Mouse (Mus musculus): ENCODE data around the gene Asf1b. TPM values are rescaled to one million over a fixed set of nuclear protein-coding genes. Genes with fewer than 3 reads are reported as not detected.

Gene Asf1b
- total and polyA plus RNA-seq, 3 experiments: 62.2 to 101 (median 71.1) TPM

GRCm38 (mm10) chr8:83999825-84000224, 44.5 kb downstream of the Asf1b start:
- Histone ChIP-seq H3K9ac (ENCODE audit: insufficient read depth, low read depth) (no peak overlapping the region), H3K27me3 (replicated peaks) (no peaks in the 10 kb centered on the region), H3K27ac (ENCODE audit: insufficient read depth, low read depth) (no peak overlapping the region), H3K4me1 (ENCODE audit: control insufficient read depth in 1 of 2, insufficient read depth in 2 of 2) (peaks cover 18 to 37% of the 10 kb centered on the region in 2 experiments), H3K4me3 (replicated peaks in 1 of 3; ENCODE audit: low read depth in 2 of 3, low read length in 2 of 3, poor library complexity in 1 of 3) (no peak overlapping the region), H3K79me2 (replicated peaks; ENCODE audit: control insufficient read depth, extremely low read depth, insufficient read depth, poor library complexity, severe bottlenecking) (peaks cover 3% of the 10 kb centered on the region; the same call in 1 of the 2 replicates), H3K36me3 (replicated peaks in 1 of 2; ENCODE audit: control insufficient read depth in 1 of 2, insufficient read depth in 1 of 2, low read length in 1 of 2) (peaks cover 14 to 44% of the 10 kb centered on the region in 2 experiments), H3K4me2 (ENCODE audit: insufficient read depth, low read depth, poor library complexity, severe bottlenecking) (no peak overlapping the region), H3K9me3 (replicated peaks; ENCODE audit: low read length) (no peaks in the 10 kb centered on the region)
- in situ Hi-C loops (cut with MboI; ENCODE audit: low pct_ligation_motif_present, low pct_unique_long_range_greater_than_20kb, low sequenced_read_pairs) (no loop called here), dilution Hi-C loops (cut with MboI; ENCODE audit: extremely low pct_ligation_motif_present, extremely low pct_unique_long_range_greater_than_20kb, low sequenced_read_pairs) (no loop called here)
- TF ChIP-seq EP300 (IDR thresholded peaks at IDR 0.05; ENCODE audit: low read length): no peak
- no peak for TF ChIP-seq CTCF (conservative IDR thresholded peaks at IDR 0.05 in 1 of 2, IDR thresholded peaks at IDR 0.05 in 1 of 2; ENCODE audit: low read depth in 2 of 2, low read length in 2 of 2)
- no peak for TF ChIP-seq ZC3H11A (IDR thresholded peaks at IDR 0.05; ENCODE audit: low read depth, low read length)
- TF ChIP-seq HCFC1 (IDR thresholded peaks at IDR 0.05; ENCODE audit: low read depth, low read length): no peak
- no peak for TF ChIP-seq MXI1 (IDR thresholded peaks at IDR 0.05; ENCODE audit: low read depth, low read length)
- no peak for TF ChIP-seq USF2 (conservative IDR thresholded peaks at IDR 0.05; ENCODE audit: low read depth, low read length)
- no peak for TF ChIP-seq SIN3A (IDR thresholded peaks at IDR 0.05; ENCODE audit: low read length)
- TF ChIP-seq ZNF384 (IDR thresholded peaks at IDR 0.05; ENCODE audit: low read depth, low read length): no peak
- TF ChIP-seq CHD2 (IDR thresholded peaks at IDR 0.05; ENCODE audit: low read length): no peak
- TF ChIP-seq USF1 (IDR thresholded peaks at IDR 0.05; ENCODE audit: low read depth, low read length): no peak
- TF ChIP-seq KAT2A (IDR thresholded peaks at IDR 0.05; ENCODE audit: insufficient replicate concordance, low read length): no peak
- no peak for TF ChIP-seq BHLHE40 (IDR thresholded peaks at IDR 0.05; ENCODE audit: low read depth, low read length)
- TF ChIP-seq RAD21 (IDR thresholded peaks at IDR 0.05; ENCODE audit: low read depth, low read length): no peak
- TF ChIP-seq JUN (IDR thresholded peaks at IDR 0.05; ENCODE audit: insufficient read depth, low read depth, low read length): no peak
- no peak for TF ChIP-seq NELFE (IDR thresholded peaks at IDR 0.05; ENCODE audit: low read depth, low read length)
- TF ChIP-seq E2F4 (IDR thresholded peaks at IDR 0.05; ENCODE audit: insufficient replicate concordance, low read depth, low read length): no peak
- no peak for TF ChIP-seq ELF1 (IDR thresholded peaks at IDR 0.05; ENCODE audit: low read depth, low read length)
- TF ChIP-seq MAX (IDR thresholded peaks at IDR 0.05; ENCODE audit: low read length): no peak
- no peak for TF ChIP-seq TBP (conservative IDR thresholded peaks at IDR 0.05; ENCODE audit: low read depth, low read length)
- no peak for TF ChIP-seq CHD1 (IDR thresholded peaks at IDR 0.05; ENCODE audit: low read depth, low read length)
- DNase-seq (ENCODE audit: extremely low read depth): no peak

DNA sequence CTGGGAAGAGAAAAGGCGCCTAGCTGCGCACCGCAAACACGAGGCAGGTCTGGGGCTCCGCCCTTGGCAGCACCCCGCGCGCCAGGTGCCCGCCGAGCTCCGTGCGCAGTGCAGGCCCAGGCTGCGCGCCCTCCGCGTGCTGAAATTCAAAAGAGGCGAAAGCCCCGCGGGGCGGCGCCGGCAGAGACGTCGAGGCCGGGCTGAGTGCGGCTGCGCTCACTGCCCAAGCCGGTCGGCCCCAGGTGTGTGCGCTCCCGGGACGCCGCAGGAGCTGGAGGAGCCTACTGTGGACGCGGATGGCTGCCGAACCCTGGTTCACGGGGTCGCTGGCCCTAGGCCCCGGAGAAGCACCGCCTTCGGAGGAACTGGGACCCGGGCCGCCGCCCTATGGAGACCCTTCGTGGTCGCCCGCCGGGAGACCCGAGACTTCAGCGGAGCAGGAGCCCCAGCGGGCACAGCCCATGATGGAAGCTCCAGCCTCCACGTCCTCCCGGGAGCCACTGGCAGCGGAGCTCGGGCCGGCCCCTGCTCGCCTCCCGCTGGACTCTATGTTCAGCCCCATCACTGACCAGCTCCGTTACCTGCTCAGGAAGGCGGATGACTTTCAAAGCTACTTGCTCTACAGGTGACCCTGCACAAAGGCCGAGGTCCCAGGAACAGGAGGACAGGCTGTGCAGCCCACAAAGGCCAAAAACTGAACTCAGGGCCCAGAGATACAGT, 46.1 kb downstream of the Asf1b start, which contains the start of gene 1700067K01Rik:
1700067K01Rik (plus strand) TSS at position 222 of the 720 bp plus-strand sequence.
- Histone ChIP-seq H3K27ac (ENCODE audit: insufficient read depth, low read depth) (no peak within 1 kb of the TSS), H3K27me3 (replicated peaks) (no peaks in the 10 kb centered on the region), H3K9ac (ENCODE audit: insufficient read depth, low read depth) (no peak within 1 kb of the TSS), H3K36me3 (replicated peaks in 1 of 2; ENCODE audit: control insufficient read depth in 1 of 2, insufficient read depth in 1 of 2, low read length in 1 of 2) (peaks cover 14 to 43% of the 10 kb centered on the region in 2 experiments), H3K4me2 (ENCODE audit: insufficient read depth, low read depth, poor library complexity, severe bottlenecking) (no peak within 1 kb of the TSS), H3K4me3 (replicated peaks in 1 of 3; ENCODE audit: low read depth in 2 of 3, low read length in 2 of 3, poor library complexity in 1 of 3) (no peak within 1 kb of the TSS), H3K9me3 (replicated peaks; ENCODE audit: low read length) (no peaks in the 10 kb centered on the region), H3K79me2 (replicated peaks; ENCODE audit: control insufficient read depth, extremely low read depth, insufficient read depth, poor library complexity, severe bottlenecking) (peaks cover 3% of the 10 kb centered on the region; the same call in 1 of the 2 replicates), H3K4me1 (ENCODE audit: control insufficient read depth in 1 of 2, insufficient read depth in 2 of 2) (peaks cover 18 to 40% of the 10 kb centered on the region in 2 experiments)
- dilution Hi-C loops (cut with MboI; ENCODE audit: extremely low pct_ligation_motif_present, extremely low pct_unique_long_range_greater_than_20kb, low sequenced_read_pairs): no loop called here
- in situ Hi-C loops (cut with MboI; ENCODE audit: low pct_ligation_motif_present, low pct_unique_long_range_greater_than_20kb, low sequenced_read_pairs): no loop called here
- DNase-seq (ENCODE audit: extremely low read depth): no peak
- no peak for TF ChIP-seq USF2 (conservative IDR thresholded peaks at IDR 0.05; ENCODE audit: low read depth, low read length)
- TF ChIP-seq TBP (conservative IDR thresholded peaks at IDR 0.05; ENCODE audit: low read depth, low read length): no peak
- TF ChIP-seq ZKSCAN1 (IDR thresholded peaks at IDR 0.05; ENCODE audit: borderline replicate concordance, low read depth, low read length): no peak
- no peak for TF ChIP-seq EP300 (IDR thresholded peaks at IDR 0.05; ENCODE audit: low read length)
- no peak for TF ChIP-seq KAT2A (IDR thresholded peaks at IDR 0.05; ENCODE audit: insufficient replicate concordance, low read length)
- no peak for TF ChIP-seq ZMIZ1 (IDR thresholded peaks at IDR 0.05; ENCODE audit: low read depth, low read length)
- no peak for TF ChIP-seq CHD2 (IDR thresholded peaks at IDR 0.05; ENCODE audit: low read length)
- no peak for TF ChIP-seq CTCF (conservative IDR thresholded peaks at IDR 0.05 in 1 of 2, IDR thresholded peaks at IDR 0.05 in 1 of 2; ENCODE audit: low read depth in 2 of 2, low read length in 2 of 2)
